Mouse (Mus musculus): ENCODE data around the gene Ndufa7.

The Ndufa7 gene

DNA sequence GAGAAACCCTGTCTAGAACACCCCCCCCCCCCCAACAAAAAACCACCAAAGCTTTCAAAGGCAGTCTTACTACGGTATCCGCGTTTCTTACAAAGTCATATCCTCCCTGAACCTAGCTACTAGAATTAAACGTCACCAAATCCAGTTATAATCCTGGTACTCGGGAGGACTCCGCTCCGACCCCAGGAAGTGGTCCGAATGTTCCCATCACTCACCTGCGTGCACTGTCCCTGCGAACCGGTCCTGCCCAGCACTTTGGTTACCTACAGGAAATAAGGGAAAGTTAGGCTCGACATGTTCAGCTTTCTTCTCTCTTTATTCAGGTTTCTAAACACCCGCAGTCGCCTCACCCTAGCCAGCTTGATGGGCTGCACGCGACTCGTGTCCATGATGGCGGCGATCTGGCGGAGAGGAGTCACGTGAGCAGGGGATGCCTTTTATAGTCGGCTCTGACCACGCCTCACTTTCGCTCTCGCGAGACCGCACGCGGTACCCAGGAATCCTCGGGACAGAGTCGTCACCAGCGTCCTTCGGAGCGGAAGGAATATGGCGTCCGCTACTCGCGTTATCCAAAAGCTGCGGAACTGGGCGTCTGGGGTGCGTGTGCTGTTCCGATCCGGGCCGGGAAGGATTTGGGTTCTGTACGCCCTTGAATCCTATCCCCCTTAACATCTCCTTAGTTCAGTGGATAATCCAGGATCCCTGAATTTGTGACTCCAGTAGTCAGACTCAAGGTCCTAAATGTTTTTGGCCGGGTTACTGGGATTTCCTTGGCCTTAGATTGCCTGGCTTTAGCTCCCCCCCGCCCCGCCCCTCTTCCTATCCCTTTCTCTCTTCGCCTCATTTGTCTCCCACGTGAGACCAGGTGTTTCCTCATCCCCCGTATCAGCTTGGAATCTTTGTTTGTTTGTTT lies at the start of gene Ndufa7, which contains the start of gene Rps28:
Gene Ndufa7 (plus strand): TSS at position 489 of the 913 bp plus-strand sequence.
Gene Rps28 (minus strand): TSS at position 479 of the 913 bp plus-strand sequence.
- DNase-seq, result peak; percentile 98

DNA sequence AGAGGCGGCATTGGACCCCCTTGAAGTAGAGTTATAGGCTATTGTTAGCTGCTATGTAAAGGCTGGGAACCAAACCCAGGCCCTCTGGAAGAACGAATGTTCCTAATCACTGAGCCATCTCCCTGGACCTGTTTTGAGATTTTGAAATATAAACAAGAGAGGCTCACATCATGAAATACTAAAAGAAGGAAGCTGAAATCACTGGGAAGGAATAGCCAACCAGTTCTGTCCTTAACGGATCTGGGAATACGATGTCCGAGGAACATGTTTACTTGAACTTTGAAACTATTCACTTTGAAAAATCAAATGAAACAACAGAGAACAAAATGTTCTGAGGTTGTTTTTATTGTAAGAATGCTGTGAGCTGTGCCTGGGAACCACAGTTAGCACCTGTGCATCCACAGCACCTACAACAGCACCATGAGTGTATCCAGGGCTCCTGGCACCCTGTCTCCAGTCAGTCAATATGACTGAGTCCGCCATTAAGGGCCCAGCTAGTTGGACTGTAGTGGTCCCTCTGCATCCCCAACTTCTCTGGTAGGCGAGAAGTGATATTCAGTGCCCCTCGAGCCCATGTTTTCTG lies 49.7 kb upstream of the Ndufa7 start:
- no peak for DNase-seq

DNA sequence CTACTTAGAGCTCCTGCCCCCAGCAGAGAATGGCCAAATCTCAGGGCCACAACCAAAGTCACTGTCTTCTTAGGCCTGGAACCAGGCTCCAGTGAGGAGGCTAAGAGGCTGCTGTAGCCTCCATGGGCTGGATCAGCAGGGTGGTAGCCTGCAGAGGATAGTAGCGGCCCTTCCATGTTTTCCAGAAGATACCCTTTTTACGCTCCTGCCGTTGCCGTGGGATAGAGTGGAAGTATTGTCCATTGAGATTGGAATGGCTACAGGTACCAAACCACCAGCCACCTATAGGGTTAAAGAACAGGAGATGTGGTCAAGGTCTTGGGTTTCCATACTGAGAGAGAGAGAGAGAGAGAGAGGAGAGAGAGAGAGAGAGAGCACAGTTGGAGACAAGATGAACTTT lies 49.1 kb upstream of the Ndufa7 start:
- no peak for DNase-seq

DNA sequence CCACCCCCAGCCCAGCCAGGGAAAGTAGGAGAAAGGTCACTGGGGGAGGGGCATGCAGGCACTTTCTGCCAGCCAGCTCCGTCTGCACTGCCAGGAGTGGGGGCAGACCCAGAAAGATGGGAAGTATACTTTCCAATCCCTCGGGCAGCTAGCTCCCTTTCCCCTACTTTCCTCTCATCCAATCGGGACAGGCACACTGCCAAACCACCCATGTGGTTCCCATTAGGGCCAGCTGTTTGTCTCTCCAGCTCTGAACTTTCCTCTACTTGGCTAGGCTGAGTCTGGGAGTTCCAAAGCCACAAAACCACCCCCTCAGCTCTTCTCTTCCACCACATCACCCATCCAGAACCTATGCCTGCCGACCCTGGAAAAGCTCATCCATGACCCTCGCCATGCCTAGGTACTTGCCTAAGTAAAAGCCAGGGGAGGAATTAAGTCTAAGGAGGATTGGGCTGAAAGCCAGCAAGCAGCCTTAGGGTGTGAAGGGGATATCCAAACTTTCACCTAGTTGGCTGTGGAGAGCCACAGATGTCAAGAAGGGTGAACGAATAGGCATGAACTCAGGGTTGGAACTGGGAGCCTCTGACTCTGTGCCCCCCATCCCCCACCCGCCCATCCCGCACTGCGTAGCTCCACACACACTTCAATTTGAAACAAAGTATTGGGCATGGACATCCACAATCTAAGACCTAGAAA lies 45.0 kb upstream of the Ndufa7 start:
- peak; percentile 95 to 96 for DNase-seq

DNA sequence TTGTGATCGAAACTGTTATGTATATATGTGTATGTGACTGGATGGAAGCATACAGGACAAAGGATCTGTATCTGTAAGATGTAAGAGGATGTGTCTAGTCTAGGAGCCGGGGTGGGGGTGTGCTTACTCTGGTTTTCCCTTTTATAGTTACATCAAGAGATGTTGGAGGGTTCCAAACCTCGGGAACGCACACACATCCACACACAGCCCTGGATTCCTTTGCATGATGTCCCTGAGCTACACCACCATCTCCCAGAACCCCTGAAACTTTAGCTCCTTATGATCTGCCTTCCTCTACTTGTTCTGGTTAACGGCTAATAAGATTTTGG lies 44.4 kb upstream of the Ndufa7 start:
- peak in 1 of 2 experiments; percentile 32 for DNase-seq

DNA sequence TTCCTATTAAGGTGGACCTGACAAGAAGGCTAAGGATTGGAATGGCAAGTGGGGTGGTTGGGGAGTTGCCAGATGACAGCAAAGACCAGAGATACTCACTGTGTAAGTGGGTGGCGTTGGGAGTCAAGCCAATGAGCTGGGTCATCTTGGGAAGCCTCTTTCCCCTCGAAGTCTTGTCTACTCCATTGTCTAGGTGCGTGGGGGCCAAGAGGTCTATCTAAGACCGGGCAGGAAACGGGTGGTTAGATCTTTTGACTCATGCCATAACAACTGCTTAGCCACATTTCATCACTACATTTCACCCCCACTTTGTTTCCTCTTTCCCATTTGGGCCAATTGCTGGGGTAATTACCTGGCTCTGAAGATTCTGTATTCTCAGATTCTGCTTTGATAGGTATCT lies 43.9 kb upstream of the Ndufa7 start:
- DNase-seq, result peak in 1 of 2 experiments; percentile 35

DNA sequence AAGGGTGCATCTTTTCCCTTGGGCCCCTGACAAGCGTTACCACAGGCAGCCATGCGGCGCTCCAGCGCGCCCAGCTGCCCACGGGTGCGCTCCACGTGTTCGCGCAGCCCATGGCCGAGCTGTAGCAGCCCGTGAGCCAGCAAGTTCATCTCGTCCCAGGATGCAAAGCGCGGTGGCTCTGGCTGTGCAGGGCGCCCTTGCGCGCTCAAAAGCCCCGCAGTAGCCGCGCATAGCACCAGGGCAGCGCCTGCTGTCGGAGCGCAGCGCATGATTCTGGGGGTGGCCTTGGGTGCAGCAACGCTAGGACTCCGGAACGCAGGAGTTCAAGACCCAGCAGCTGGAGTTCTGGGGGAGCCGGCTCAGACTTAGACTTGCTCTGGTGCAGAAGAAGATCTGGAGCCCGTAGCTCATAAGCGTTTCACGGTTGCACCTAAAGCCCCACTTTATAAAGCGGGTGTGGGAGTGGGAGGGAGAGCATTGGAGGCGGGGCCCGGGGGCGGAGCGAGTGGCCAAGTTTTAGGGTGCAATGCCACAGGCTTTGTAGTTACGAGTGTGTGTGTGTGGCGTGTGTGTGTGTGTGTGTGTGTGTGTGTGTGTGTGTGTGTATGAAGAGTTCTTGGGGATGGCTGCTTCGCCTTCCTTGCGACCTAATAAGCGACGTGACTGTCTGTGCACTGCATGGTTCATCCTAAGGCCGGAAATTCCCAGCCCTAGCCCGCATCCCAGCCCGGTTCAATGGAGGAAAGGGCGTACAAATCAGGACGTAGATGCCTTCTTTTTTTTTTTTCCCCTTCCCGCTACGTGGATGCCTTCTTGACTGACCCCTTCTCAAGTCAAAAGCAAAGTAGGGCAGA lies 43.0 kb upstream of the Ndufa7 start, which contains the start of gene Angptl4:
Gene Angptl4 (minus strand): TSS at position 707 of the 854 bp plus-strand sequence.
- peak; percentile 78 to 88 for DNase-seq

DNA sequence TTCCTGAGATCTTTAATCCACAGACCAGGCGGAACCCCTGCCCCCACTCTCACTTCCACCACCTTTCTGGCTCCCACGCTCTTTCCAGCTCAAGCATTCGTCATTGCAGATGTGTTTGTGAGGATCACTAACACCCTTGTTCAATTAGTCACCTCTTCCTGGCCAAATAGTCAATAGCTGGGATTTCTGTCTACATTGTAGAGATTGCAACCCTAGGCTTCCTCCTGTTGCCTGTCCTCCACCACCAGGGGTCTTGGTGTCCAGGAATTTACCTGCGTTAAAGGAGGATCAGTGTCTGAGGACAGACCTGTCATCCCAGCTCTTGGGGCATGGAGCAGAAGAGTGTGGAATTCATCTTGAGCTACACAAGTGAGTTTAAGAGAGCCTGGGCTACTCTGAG lies 42.3 kb upstream of the Ndufa7 start:
- DNase-seq, result peak in 1 of 2 experiments; percentile 38

DNA sequence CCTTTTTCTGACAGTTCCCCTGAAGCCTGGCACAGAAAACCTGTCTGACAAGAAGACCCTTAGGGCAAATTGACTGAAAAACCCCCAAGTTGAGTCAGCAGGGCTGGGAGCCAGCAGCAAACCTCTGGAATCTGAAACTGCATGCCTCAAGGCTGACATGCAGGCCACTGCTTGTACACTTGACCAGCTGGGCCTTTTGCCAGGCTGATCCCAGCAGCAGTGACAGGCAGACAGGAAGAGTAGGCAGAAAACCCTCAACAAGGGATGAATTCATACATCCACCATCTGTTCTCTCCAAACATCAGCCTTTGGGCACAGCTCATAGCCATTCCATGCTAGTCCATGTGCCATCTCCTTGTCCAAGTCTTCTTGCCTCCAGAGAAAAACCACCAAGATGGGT lies 41.0 kb upstream of the Ndufa7 start:
- DNase-seq, result peak; percentile 82 to 90

DNA sequence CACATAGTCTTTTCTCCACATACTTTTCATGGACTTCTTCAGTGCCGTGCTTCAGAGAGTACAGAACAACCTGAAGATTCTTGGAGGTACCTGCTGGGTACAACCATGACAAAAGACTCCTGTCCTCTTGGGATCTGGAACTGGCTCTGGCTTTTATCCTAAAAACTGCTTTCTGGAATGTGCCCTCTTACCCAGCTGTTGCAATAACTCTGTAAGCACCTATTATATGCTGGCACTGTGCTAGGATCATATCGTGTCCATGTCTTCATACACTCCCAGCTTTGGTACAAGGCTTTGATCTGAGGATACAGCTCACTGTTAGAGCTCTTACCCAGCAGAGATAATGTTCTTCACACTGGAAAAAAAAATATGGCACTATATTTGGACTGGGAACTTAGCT lies 39.4 kb upstream of the Ndufa7 start:
- DNase-seq, result no peak

DNA sequence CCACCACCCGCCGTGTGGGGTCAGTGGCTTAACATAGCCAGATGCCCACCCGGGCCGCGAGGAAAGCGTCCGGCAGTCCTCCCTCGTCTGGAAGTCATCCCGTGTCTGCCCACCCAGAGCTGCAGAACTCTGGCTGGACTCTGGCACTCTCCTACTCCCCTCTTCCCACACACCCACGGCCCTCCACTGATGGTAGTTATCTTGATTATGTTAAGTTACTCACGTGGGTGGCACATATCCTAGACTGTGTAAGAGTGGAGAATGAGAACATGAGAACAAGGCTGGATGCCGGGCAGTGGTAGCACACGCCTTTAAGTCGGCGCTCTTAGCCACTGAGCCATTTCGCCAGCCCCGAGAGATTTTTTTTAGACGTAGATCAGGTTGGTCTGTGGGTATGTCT lies 38.0 kb upstream of the Ndufa7 start:
- DNase-seq, result no peak

DNA sequence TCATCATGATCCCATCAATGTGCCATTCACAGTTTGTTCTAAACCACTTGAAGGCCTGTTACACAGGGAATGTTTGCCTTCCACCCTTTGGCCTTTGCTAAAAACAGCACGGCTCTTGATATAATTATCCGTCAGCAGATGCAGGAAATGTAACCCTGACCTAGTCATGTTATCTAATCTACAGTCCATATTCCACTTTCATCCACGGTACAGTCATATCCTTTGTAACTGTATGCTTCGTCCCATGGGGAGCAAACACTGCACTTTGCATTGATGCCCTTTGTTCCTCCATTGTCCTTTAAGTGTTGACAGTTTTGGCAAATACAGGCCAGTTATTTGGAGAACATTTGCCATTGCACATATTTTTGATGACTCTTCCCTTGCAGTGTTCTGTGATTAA lies 35.6 kb upstream of the Ndufa7 start:
- no peak for DNase-seq

DNA sequence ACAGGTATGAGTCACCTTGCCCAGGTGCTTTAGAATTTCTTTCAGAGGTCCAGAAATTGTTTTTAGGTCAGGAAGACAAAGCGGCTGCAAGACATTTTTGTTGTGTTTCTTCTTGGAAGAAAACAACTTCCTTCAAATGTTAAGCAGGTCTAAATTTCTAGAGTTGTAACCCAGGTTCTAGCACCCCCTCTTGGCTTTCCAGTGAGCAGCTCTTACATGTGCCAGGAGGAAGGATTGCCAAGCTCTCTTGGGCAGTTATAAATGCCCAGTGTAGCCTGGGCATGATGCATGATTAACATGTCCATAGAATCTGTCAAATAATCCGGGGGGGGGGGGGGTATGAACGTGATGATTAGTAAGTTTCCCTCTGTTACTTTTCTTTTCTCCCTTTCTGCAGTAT lies 26.1 kb upstream of the Ndufa7 start:
- DNase-seq, result no peak

DNA sequence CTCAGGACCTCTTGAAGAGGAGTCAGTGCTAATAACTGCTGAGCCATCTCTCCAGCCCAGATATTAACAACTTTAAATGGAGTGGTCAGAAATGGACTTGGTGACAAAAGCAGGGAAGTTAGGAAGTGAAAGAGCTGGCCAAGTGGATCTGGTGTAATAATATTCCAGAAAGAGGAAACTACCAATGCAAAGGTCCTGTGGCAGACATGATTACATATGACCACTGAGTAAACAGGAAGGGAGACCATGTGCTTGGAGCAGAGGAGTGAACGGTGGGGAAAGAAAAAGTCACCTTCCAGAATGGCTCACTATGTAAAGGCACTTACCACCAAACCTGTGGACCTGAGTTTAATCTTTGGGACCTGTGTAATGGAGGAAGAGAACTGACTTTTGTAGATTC lies 25.1 kb upstream of the Ndufa7 start:
- no peak for DNase-seq

DNA sequence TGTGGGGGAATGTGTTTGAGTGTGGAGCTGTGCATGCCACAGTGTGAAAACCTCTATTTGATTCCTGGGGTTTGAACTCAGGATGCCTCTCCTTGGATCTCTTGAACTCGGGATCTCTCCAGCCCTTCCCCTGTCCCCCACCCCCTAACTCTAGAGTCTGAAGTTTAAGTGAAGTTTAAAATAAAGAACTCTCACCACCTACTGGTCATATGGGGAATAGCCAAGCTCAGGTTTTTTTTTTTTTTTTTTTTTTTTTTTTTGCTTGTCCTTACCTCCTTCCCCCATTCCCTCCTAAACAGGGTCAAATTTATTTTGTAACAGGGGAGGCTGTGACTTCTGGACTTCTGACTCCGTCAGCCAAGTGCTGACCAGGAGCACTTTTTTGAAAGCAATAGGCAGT lies 22.2 kb upstream of the Ndufa7 start:
- DNase-seq, result peak in 1 of 2 experiments; percentile 11

DNA sequence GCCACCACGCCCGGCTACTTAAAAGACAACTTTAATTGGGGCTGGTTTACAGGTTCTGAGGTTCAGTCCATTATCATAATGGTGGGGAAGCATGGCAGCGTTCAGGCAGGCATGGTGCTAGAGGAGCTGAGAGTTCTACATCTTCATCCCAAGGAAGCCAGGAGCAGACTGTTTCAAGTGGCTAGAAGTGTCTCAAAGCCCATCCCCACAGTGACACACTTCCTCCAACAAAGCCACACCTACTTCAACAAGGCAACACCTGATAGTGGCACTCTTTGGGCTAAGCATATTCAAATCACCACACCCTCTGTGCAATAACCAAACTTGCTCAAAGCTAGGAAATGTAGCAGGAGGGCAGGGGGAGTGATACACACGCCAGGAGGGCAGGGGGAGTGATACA lies 20.2 kb upstream of the Ndufa7 start:
- no peak for DNase-seq

DNA sequence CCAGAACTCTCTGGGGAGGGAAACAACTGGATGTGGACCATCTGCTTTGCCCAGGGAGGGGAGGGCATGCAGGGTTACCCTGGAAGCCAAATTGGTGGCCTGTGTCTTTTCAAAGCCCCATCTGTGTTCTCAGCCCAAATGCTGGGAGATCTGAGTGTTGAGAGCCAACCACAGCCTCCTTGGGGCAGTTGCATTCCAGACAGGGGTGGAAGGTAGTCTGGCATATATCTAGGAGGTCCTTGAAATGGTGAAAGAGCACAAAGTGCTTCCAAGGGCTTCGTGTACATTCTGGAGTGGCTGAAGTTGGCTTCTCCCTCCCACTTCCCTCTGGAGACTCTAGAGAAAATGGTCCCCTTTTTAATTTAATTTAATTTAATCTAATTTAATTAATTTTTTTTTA lies 19.6 kb upstream of the Ndufa7 start:
- peak in 1 of 2 experiments; percentile 6 for DNase-seq

DNA sequence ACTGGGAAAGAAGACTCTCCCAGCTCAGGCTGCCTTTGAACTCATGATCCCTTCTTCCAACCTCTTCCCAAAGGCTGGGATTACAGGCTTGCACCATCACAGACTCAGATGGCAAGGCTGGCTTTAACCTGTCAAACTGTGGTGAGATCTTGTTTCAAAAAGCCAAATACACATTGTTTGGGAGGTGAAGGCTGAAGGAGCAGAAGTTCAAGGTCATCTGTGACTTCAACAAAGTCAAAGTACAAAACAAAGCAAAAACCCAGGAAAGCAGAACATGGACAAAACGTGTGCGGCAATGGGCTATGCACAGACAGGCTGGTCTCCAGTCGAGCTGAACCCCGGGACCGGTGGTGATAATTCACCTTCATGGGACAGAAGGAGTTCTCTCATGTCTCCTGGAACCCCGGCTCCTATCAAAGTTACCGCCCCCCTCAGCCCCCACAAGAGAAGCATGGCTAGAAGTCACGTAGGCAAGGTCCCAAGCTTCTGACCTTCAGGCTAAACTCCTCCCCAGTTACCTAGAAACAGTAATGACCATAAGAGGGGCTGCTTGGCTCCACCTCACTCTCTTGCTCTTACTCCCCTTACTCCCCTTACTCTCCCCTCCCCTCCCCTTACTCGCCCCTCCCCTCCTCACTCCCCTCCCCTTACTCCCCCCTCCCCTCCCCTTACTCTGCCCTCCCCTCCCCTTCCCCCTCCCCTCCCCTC lies 17.0 kb upstream of the Ndufa7 start:
- DNase-seq, result peak in 1 of 2 experiments; percentile 10

DNA sequence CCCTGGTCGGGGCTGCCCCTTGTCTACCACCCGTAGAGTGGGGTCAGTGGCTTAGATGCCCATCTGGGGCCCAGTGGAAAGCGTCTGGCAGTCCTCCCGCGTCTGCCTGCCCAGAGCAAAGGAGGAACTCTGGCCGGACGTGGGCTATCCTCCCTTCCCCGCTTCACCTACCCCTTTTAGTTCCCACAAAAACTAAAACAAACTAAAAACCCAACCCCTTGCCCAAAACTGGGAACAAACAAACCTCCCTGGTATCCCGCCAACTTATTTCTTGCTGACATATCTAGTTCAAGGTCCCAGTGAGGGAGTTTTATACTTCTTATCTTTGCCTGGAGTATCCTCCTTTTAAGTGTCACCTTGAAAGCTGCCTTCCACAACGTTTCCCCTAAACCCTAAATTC lies 16.2 kb upstream of the Ndufa7 start:
- peak in 1 of 2 experiments; percentile 8 for DNase-seq

DNA sequence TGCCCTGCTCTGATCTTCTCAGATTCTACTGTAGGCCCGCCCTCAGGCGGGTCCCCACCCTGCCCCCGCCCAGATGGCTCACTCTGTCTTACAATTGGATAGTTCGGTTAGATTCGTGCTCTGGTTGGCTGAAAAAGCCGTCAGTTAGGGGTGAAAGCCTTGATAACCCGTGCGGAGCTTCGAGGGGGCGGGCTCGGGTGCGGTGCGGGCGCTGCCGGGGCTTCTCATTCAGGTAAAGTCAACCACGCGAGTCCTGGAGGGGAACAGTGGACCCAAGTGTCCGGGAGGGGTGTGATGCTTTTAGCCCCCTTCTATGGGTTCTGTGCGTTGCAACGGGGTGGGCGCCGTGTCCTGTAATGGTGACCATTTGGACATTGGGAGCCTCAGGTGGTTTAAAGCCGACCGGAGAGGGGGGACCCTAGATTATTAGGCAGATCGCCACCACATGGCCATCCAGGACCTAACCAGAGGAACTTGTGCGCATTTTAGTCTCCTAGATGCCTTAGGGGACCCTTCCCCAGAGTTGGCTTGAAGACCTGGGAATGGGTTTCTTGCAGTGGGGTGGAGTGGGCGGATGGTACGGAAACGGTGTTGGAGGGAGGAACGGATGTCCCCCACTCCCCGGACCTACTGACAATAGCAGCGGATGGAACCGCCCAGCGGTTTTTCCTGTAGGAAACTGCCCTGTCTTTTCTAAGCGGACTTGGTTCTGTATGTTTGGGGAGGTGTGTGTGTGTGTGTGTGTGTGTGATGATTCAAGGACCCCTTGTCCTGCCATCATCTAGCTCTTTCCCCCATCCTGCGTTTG lies 13.8 kb upstream of the Ndufa7 start, which contains the start of gene Kank3:
Gene Kank3 (plus strand): TSS at position 186 of the 808 bp plus-strand sequence.
- peak; percentile 95 to 96 for DNase-seq

DNA sequence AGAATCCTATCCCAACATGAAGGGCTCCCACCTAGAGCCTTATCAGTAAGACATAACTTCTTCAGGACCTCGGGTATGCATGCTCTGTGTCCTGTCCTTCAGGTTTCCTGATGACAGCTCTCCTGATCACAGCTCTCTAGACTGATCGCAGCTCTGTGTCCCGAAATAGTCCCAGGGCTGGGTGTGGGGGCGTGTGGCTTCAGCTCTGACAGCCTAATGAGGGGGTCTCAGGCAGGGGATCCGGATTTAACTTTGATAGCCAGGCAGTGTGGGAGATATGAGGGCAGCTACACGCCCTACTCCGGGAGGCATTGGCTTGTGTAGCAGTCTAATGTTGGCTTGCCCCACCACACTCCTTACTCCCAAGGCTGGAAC lies 13.2 kb upstream of the Ndufa7 start:
- peak in 1 of 2 experiments; percentile 28 for DNase-seq
